Mouse (Mus musculus) liver, adult 2 months (tissue): Measurements from ENCODE around the gene Nfia.

ENCODE experiments used
- CTCF ChIP-seq: fragments of 200-500 bp; IDR thresholded peaks from 2 replicates; pipeline ENCODE4 v1.5.1; 2011; ENCODE audit warnings: low read depth, low read length, control low read depth
- POLR2A ChIP-seq: fragments of 200-500 bp; IDR thresholded peaks from 2 replicates; pipeline ENCODE4 v1.6.1; 2011; ENCODE audit warnings: low read length, control low read depth; ENCODE audit not compliant: insufficient read depth; ENCODE audit errors: extremely low read depth

DNA sequence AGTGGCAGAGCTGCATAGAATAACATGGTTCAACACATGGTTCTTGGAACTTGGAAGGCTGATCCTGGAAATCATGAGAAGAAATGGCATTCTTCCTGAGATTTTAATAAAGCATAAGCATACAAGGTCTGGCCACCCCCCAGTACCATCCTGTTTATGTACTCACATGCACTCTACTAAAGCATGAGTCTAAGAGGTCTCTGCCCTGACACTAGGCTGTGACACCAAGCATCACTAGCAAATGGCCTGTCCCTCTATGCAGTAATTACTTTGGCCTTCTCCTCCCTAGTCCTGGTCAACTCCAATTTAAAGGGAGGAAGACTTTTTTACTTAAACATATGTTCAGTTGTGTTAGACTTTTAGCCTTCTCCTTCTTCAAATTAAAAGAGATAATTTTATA lies 285.6 kb downstream of the Nfia start:
- no peak for TF ChIP-seq CTCF
- no peak for TF ChIP-seq POLR2A
